Mouse (Mus musculus): ENCODE data around the gene Atoh8.
A peak's percentile ranks its signal among the peaks of the same experiment; 100 is the strongest.

Atoh8 gene

DNA sequence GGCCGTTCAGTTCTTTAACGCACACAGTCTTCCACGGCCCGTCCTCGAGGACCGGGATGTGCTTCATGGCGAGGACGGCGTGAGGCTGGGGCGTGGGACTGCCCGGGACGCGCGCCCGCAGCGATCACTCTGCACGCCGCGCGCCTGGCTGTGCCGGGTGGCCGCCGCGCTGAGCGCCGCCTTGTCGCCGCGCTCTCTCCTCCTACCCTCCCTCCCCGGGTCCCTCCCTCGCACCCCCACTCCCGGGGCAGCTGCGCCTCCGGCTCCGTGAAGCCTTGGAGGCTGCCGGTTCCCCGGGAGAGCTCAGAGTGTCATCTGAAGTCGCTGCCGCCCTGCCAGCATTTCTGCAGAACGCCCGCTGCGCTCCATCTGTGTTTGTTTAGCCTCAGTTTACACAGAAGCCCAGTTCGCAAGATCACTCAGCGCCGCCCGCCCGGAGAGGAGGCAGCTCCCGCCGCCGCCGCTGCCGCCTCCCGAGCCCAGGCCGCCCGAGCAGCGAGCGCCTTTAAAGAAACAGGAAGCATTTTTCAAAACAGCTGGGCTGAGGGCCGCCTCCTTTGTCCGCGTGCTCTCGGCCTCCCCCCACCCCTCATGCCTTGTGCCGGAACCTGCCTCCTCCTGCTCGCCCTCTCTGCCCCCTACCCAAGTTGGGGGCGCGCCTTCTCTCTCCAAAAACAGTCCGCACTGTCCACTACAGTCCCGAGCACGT, at the start of gene Atoh8:
Gene Atoh8 (minus strand): TSS at position 480 of the 709 bp plus-strand sequence.
- peak; percentile 68 for DNase-seq (ENCODE audit: low read depth, low spot score)

GRCm38 (mm10) chr6:72283914-72284313, 48.5 kb upstream of the Atoh8 start:
- DNase-seq (ENCODE audit: low read depth, low spot score), result peak; percentile 53

- no peak for DNase-seq (ENCODE audit: low read depth, low spot score)
Measured at GRCm38 (mm10) chr6:72280410-72280998, 45.1 kb upstream of the Atoh8 start.

GRCm38 (mm10) chr6:72279505-72279904, 44.1 kb upstream of the Atoh8 start:
- no peak for DNase-seq (ENCODE audit: low read depth, low spot score)

DNA sequence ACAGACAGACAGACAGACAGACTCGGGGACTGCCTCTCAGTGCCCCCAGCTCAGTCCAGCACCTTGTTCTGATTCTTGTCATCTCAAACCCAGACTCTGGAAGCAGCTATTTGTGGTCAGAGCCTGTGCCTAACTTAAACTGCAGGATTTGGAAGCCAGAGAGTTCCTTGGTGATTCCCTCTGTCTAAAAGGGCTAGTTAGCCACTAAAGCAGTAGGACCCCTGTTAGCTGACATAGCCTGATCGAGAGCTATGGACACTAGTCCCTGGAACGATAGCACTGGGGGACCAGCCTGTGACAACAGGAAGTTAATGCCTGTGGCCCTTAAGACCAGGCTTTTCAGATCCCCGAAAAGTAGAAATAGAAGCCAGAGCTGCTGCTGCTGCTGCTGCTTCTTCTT, 43.5 kb upstream of the Atoh8 start:
- no peak for DNase-seq (ENCODE audit: low read depth, low spot score)

GRCm38 (mm10) chr6:72277508-72278166, 42.3 kb upstream of the Atoh8 start:
- no peak for DNase-seq (ENCODE audit: low read depth, low spot score)

DNA sequence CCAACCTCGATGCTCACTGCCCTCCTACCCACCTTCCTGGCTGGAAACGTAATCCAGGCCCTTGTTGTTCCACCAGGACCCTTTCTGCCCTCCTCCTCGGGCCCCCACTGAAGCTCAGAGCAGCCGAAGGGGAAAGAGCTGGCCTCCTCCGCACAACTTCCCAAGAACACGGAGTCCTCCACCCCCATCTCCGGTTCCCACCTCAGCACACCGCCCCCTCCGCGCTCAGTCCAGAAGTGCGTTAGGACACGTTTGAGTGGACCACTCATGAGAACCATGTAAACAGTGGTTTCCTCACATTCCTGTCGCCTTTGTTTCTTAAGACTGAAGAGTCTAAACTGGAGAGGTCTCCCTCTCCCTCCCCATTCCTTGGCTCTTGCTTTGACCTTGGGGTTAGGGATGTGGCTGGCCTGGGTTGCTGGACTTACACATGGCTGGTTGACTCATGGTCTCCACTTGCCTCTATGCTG, 41.6 kb upstream of the Atoh8 start:
- DNase-seq (ENCODE audit: low read depth, low spot score), result no peak

DNA sequence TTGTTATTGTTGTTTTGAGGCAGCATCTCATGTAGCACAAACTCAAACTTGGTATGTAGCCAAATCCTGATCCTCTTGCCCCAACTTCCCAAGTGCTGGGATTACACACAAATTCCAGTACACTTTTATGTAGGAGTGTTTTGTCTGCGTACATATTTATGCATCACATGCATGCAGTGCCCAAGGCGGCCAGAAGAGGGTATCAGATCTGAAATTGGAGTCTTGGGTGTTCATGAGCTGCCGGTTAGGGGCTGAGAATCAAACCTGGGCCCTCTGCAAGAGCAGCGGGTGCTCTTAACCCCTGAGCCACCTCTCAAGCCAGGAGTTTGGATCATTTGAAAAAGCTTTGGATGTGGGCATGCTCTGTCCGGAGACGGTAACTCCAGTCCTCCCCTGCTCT, 40.8 kb upstream of the Atoh8 start:
- DNase-seq (ENCODE audit: low read depth, low spot score), result no peak

- no peak for DNase-seq (ENCODE audit: low read depth, low spot score)
Measured at GRCm38 (mm10) chr6:72275527-72275926, 40.1 kb upstream of the Atoh8 start.

- DNase-seq (ENCODE audit: low read depth, low spot score), result no peak
Measured at GRCm38 (mm10) chr6:72273153-72273552, 37.8 kb upstream of the Atoh8 start.

- peak; percentile 24 for DNase-seq (ENCODE audit: low read depth, low spot score)
Measured at GRCm38 (mm10) chr6:72272161-72272696, 36.9 kb upstream of the Atoh8 start.

- DNase-seq (ENCODE audit: low read depth, low spot score), result peak; percentile 94
Measured at GRCm38 (mm10) chr6:72270952-72271519, 35.7 kb upstream of the Atoh8 start.

DNA sequence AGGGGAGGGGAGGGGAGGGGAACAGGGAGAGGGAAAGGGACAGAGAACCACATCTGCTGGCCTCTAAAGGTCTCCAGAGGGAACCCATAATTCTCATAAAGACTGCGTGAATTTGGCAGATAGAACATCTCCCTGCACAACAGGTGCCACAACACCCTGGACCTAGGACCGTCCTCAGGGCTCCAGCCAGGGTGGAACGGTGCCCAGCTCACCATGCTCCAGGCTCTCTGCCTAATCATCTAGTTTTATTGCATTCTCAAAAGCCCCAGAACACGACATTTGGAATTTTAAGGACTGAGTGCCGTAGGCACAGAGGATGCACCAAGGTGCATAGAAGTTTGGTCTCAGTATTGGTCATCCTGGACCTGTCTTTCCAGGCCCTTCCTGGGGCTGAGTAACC, 34.9 kb upstream of the Atoh8 start:
- no peak for DNase-seq (ENCODE audit: low read depth, low spot score)

- no peak for DNase-seq (ENCODE audit: low read depth, low spot score)
Measured at GRCm38 (mm10) chr6:72268149-72268847, 32.9 kb upstream of the Atoh8 start.

DNA sequence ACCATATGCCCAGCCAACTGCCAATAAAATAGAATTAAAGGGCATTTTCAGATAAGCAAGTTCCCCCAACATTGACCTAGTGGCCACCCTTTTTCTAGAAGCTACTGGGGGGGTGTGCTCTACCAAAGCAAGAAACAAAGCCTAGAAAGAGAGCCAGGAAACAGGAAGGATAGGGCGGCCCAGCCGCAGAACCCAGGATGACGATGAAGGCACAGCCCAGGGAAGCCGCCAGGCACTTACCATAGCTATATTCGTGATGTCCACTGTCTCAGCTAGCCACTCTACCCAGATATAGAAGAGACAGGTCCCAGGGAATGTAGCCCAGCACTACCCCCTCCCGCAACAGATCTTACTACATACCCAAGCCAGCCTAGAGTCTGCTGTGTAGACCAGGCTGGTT, 30.3 kb upstream of the Atoh8 start:
- no peak for DNase-seq (ENCODE audit: low read depth, low spot score)

DNA sequence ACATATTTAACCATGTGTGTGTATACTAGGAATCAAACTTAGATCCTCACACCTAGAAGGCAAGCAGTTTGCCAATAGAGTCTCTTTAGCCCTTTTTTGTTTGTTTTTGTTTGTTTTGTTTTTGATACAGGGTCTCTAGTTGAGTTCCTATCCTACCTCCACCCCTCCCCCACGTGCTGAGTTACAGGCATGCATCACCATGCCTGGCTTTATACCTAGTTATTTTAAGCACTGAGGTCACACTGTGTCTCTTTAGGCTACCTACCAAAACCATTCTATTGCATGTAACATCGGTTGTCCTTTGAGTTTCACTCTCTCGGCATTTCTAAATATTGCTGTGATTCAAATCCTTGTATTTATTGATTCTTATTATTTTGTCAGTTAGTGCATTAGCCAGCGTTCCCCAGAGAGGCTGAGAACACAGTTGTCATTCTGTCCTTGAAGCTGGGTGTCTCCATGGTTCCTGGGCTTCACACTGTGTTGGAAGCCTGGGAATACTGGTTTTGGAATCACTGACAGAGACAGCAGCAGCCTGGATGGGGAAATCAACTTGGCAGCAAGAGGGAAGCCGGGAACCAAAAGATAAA, 28.4 kb upstream of the Atoh8 start:
- no peak for DNase-seq (ENCODE audit: low read depth, low spot score)

DNA sequence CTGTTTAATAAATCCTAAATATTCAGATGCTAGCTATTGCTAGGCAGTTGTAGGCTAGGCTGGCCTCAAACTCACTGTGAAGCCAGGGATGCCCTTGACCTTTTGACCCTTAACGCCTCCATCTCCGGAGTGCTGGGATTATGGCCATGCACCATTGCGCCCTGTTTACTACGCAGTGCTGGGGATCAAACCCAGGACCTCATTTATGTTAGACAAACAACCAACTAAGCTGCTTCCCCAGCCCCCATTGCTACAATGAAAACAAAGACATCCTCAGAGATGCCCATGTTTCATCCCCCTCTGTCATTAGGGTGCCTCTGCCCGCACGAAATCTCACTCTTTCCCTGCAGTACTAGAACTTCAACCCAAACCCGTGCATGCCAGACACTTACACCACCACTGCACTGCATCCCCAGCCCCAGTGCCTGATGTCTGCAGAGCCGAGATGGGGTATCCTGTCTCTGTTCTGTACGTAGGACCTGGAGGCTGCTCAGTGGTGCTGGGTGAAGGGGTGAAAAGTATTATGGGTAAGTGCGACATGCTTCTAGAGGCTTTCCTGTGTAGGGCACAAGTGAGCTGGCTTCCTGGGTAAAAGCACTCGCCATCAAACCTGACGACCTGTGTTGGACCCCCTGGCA, 26.4 kb upstream of the Atoh8 start:
- DNase-seq (ENCODE audit: low read depth, low spot score), result no peak

- peak; percentile 92 for DNase-seq (ENCODE audit: low read depth, low spot score)
Measured at GRCm38 (mm10) chr6:72260981-72261682, 25.8 kb upstream of the Atoh8 start.

DNA sequence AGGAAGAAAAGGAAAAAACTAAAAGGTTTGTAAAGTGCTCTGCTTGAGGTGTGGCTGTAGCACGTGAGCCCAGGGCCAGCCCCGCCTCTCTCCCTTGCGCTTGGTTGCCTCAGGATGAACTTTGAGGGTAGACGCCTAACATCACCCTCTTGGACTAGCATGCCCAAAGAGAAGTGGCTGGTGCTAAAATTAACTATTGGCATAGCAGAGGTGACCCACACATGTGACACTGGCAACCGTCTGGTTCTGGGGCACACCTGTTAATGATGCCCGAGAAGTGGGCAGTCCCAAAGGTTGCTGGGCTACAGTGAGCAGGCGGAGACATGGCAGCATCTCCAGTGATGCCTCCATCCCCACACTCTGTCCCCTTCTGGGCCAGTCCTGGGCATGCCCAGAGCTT, 24.1 kb upstream of the Atoh8 start:
- no peak for DNase-seq (ENCODE audit: low read depth, low spot score)

GRCm38 (mm10) chr6:72255294-72255693, 19.9 kb upstream of the Atoh8 start:
- peak; percentile 70 for DNase-seq (ENCODE audit: low read depth, low spot score)
